Mouse (Mus musculus): ENCODE data around the gene Lrrc9. TPM values are rescaled to one million over a fixed set of nuclear protein-coding genes. Genes with fewer than 3 reads are reported as not detected.

Lrrc9 gene
- total RNA-seq (2023) = under 1 TPM in 1 of 2 experiments, not detected in 1; 0.39 TPM

DNA sequence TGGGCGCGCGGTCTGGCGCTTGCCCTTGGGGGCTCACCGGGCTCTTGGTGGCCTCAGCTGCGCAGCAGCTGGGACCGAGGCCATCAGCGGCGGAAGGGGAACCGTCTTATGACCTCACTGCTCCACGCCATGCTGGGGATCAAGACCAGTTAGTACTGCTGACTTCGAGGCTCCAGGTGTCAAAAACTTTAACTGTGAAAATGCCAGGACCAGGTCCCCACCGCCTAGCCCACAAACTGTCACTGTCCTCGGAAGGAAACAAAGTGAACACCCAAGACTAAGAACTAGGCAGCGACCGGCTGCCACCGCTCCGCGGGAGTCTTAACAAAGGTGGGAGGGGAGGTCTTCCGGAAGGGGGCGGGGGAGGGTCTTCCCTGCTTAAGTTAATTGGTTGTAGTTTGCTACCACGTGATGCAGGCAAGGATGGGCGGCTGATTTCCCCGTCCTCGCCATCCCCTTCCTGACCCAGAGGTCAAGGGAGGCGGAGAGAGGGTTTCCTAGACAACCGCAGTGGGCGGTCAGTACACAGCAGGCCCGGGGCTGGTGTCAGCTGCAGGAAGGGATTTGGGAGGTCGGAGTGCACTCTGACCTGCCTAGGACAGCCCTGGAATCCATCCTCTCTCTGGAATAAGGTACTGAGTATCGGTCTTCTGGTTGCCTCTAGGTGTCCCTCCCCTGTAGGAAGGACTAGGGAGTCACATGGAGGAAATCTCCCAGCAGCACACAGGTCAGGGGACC, at the start of gene Lrrc9:
Gene Lrrc9, plus strand, starts transcription at position 28 of the 738 bp plus-strand sequence.

GRCm38 (mm10) chr12:72408954-72409353, 32.7 kb upstream of the Lrrc9 start, which contains the start of gene Rtn1:
Rtn1 (minus strand) TSS chr12:72409054.

DNA sequence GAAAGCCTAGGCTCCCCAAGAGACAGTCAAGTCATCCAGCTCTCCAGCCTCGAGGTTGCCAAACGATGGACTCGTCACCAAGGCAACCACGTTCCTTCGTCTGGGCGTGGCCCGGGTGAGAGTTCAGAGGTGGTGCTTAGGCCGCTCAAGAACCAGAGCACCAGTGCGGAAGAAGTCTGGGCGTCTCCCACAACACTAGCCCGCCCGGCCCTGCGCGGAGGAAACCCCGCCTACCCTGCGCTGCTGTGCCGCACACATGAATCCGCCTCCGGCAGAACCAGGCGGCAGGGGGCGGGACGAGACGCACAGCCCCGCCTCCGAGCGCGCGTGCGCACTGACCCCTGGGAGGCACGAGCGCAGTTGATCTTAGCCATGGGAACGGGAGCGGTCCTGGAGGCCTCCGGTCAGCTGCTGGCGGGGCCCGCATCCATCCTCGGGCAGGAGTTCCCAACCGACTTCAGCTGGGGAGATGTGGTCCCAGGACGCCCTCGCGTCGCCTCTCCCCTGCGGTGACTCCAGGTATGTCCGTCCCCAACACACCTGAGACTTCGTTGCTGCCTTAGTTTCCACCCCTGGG, 94.4 kb downstream of the Lrrc9 start, which contains the start of gene Pcnx4:
Gene Pcnx4, plus strand, starts transcription at position 363 of the 577 bp plus-strand sequence.

Other genes with a start within 250 kb of the Lrrc9 start
- not detected for gene Rtn1, start 32.8 kb upstream of the Lrrc9 start, total RNA-seq (2023)
- gene Pcnx4, start 94.5 kb downstream of the Lrrc9 start, total RNA-seq (2023) = 1 to 10 TPM; 4.2 to 5.0 TPM
- not detected for gene Gm4756, start 207.8 kb downstream of the Lrrc9 start, total RNA-seq (2023)
- 10 to 100 TPM; 28.5 to 30.6 TPM for gene Dhrs7, start 223.0 kb downstream of the Lrrc9 start, total RNA-seq (2023)

All from T-cell, adult 66 days (primary cell).